Mouse (Mus musculus) bone marrow, adult 2 months (tissue): ENCODE data around the gene Traf4. TPM values are rescaled to one million over a fixed set of nuclear protein-coding genes. Genes with fewer than 3 reads are reported as not detected.
A peak's percentile ranks its signal among the peaks of the same experiment; 100 is the strongest.

Experiments
- H3K27ac ChIP-seq: fragments of 200-500 bp; 2 replicates; pipeline ENCODE4 v1.5.1; 2012; ENCODE audit warnings: low read depth, mild to moderate bottlenecking, control low read depth, inconsistent platforms, low read length; ENCODE audit not compliant: control insufficient read depth, poor library complexity, insufficient read depth
- H3K4me1 ChIP-seq: fragments of 200-500 bp; 2 replicates; pipeline ENCODE4 v1.6.1; 2011; ENCODE audit warnings: low read length; ENCODE audit not compliant: control insufficient read depth, insufficient read depth
- H3K4me3 ChIP-seq: fragments of 200-500 bp; replicated peaks from 2 replicates; pipeline ENCODE3; 2011; ENCODE audit warnings: mild to moderate bottlenecking, low read depth, low read length, control low read depth; ENCODE audit not compliant: control insufficient read depth
- CTCF ChIP-seq: fragments of 200-500 bp; IDR thresholded peaks from 2 replicates; pipeline ENCODE4 v1.5.1; 2011; ENCODE audit warnings: low read length, control low read depth; ENCODE audit not compliant: control insufficient read depth, insufficient read depth
- POLR2A ChIP-seq: fragments of 200-500 bp; IDR thresholded peaks from 2 replicates; pipeline ENCODE4 v1.6.1; 2011; ENCODE audit warnings: low read depth, mild to moderate bottlenecking, control low read depth, low read length, borderline replicate concordance; ENCODE audit not compliant: control insufficient read depth
- WGBS: fragments of 180-500 bp; shearing (Covaris S2); methylation state at CpG from one replicate; pipeline ENCODE4 v1.1.7; 2018; 5-methylcytosine and 5-hydroxymethylcytosine counted together
- polyA plus RNA-seq: library from polyadenylated mRNA; stranded (reverse); fragments of >200 nt; gene quantifications from 2 replicates; pipeline ENCODE4 v1.2.4, GENCODE M21; 2011; ENCODE audit warnings: low replicate concordance; ENCODE audit not compliant: missing spikeins, insufficient read depth, insufficient read length

Traf4 gene
- polyA plus RNA-seq, 1 experiment, result 30.0 TPM

GRCm38 (mm10) chr11:78159096-78159495 lies 6.3 kb downstream of the Traf4 start:
- TF ChIP-seq CTCF (peak; percentile 99), POLR2A (no peak)
- no peak overlapping the region for H3K4me3 ChIP-seq
- no peaks in the 10 kb centered on the region; the same call in 1 of the 2 replicates for H3K4me1 ChIP-seq
- 19% methylated on average over 2 of the region's 2 CpGs for WGBS
- H3K27ac ChIP-seq, result no peak overlapping the region

- TF ChIP-seq POLR2A (no peak), CTCF (no peak)
- H3K4me1 ChIP-seq, result no peaks in the 10 kb centered on the region
- no peak overlapping the region for H3K4me3 ChIP-seq
- 91% methylated on average over 6 of the region's 6 CpGs for WGBS
- no peak overlapping the region for H3K27ac ChIP-seq
These were observed 9.2 kb downstream of the Traf4 start for GRCm38 (mm10) chr11:78156156-78156699.

GRCm38 (mm10) chr11:78155674-78156073 lies 9.7 kb downstream of the Traf4 start:
- no peak for TF ChIP-seq POLR2A
- TF ChIP-seq CTCF, result no peak
- no peak overlapping the region for H3K4me3 ChIP-seq
- 87% methylated on average over 5 of the region's 5 CpGs for WGBS

GRCm38 (mm10) chr11:78153778-78154177 lies 11.6 kb downstream of the Traf4 start:
- H3K27ac ChIP-seq, result no peak overlapping the region

More at GRCm38 (mm10) chr11:78155674-78156073, 9.7 kb downstream of the Traf4 start:
- Histone ChIP-seq H3K4me1 (no peaks in the 10 kb centered on the region), H3K27ac (no peak overlapping the region)

GRCm38 (mm10) chr11:78152299-78153231 lies 12.8 kb downstream of the Traf4 start:
- Histone ChIP-seq H3K4me1 (no peaks in the 10 kb centered on the region), H3K4me3 (no peak overlapping the region), H3K27ac (no peak overlapping the region)
- no peak for TF ChIP-seq CTCF
- TF ChIP-seq POLR2A, result no peak
- WGBS, result 89% methylated on average over 9 of the region's 9 CpGs

More at GRCm38 (mm10) chr11:78153778-78154177, 11.6 kb downstream of the Traf4 start:
- Histone ChIP-seq H3K4me1 (no peaks in the 10 kb centered on the region), H3K4me3 (no peak overlapping the region)
- TF ChIP-seq CTCF, result no peak
- no peak for TF ChIP-seq POLR2A
- 94% methylated on average over 13 of the region's 13 CpGs for WGBS

- Histone ChIP-seq H3K4me3 (no peak overlapping the region), H3K27ac (no peak overlapping the region), H3K4me1 (no peaks in the 10 kb centered on the region)
- WGBS, result 28% methylated on average over 1 of the region's 1 CpGs
- TF ChIP-seq CTCF (peak; percentile 69), POLR2A (no peak)
These were observed 14.2 kb downstream of the Traf4 start for GRCm38 (mm10) chr11:78151161-78151560.

GRCm38 (mm10) chr11:78146707-78147543 lies 18.5 kb downstream of the Traf4 start:
- Histone ChIP-seq H3K4me1 (no peaks in the 10 kb centered on the region), H3K27ac (no peak overlapping the region), H3K4me3 (no peak overlapping the region)
- 82% methylated on average over 6 of the region's 6 CpGs for WGBS
- TF ChIP-seq CTCF (no peak), POLR2A (no peak)
